Mouse (Mus musculus) small intestine, adult 2 months (tissue): Measurements from ENCODE around the gene Gm11146. TPM values are rescaled to one million over a fixed set of nuclear protein-coding genes. Genes with fewer than 3 reads are reported as not detected.

Experiments
- H3K27ac ChIP-seq: fragments of 200-500 bp; 2 replicates; pipeline ENCODE4 v1.5.1; 2012; ENCODE audit warnings: low read depth, low read length, control low read depth, inconsistent platforms; ENCODE audit not compliant: insufficient read depth
- H3K27me3 ChIP-seq: fragments of 200-500 bp; 2 replicates; pipeline ENCODE4 v1.6.1; 2012; ENCODE audit warnings: mild to moderate bottlenecking, moderate library complexity, low read length, inconsistent platforms; ENCODE audit not compliant: control insufficient read depth, insufficient read depth
- H3K36me3 ChIP-seq: fragments of 200-500 bp; 2 replicates; pipeline ENCODE4 v1.6.1; 2012; ENCODE audit warnings: mild to moderate bottlenecking, low read length, control low read depth, inconsistent platforms; ENCODE audit not compliant: control insufficient read depth, insufficient read depth
- H3K4me1 ChIP-seq: fragments of 200-500 bp; 2 replicates; pipeline ENCODE4 v1.6.1; 2012; ENCODE audit warnings: low read length, inconsistent platforms, mixed read lengths; ENCODE audit not compliant: control insufficient read depth, insufficient read depth, insufficient read length
- H3K4me3 ChIP-seq: fragments of 200-500 bp; 2 replicates; pipeline ENCODE4 v1.5.1; 2012; ENCODE audit warnings: low read depth, mild to moderate bottlenecking, control low read depth, inconsistent platforms, low read length, moderate library complexity
- CTCF ChIP-seq: fragments of 200-500 bp; IDR thresholded peaks from 2 replicates; pipeline ENCODE4 v1.5.1; 2012; ENCODE audit warnings: low read depth, mild to moderate bottlenecking, control low read depth, inconsistent platforms, low read length, moderate library complexity, mixed read lengths; ENCODE audit not compliant: insufficient replicate concordance, insufficient read length; ENCODE audit errors: extremely low read depth
- POLR2A ChIP-seq: fragments of 200-500 bp; IDR thresholded peaks from 2 replicates; pipeline ENCODE4 v1.6.1; 2012; ENCODE audit warnings: low read depth, mild to moderate bottlenecking, control low read depth, inconsistent platforms, low read length, moderate library complexity
- WGBS: fragments of 180-500 bp; shearing (Covaris S2); methylation state at CpG from one replicate; pipeline ENCODE4 v1.1.7; 2018; 5-methylcytosine and 5-hydroxymethylcytosine counted together
- polyA plus RNA-seq: library from polyadenylated mRNA; depleted of rRNA; stranded (reverse); fragments of >200 nt; gene quantifications from 2 replicates; pipeline ENCODE4 v1.2.3, GENCODE M21; 2012

Gene Gm11146
- polyA plus RNA-seq, 1 experiment, result not detected

- Histone ChIP-seq H3K4me3 (no peak overlapping the region), H3K27ac (no peak overlapping the region), H3K4me1 (no peaks in the 10 kb centered on the region), H3K36me3 (no peaks in the 10 kb centered on the region), H3K27me3 (no peaks in the 10 kb centered on the region)
- 82% methylated on average over 10 of the region's 10 CpGs for WGBS
- TF ChIP-seq POLR2A (no peak), CTCF (no peak)
These were observed 45.3 kb downstream of the Gm11146 start for GRCm38 (mm10) chr16:77556446-77557105.

- Histone ChIP-seq H3K27ac (no peak overlapping the region), H3K4me1 (no peaks in the 10 kb centered on the region), H3K4me3 (no peak overlapping the region), H3K36me3 (no peaks in the 10 kb centered on the region), H3K27me3 (no peaks in the 10 kb centered on the region)
- no peak for TF ChIP-seq POLR2A
- WGBS, result 63% methylated on average over 3 of the region's 3 CpGs
These were observed 50.8 kb downstream of the Gm11146 start for GRCm38 (mm10) chr16:77551051-77551450.
